Mouse (Mus musculus): ENCODE results near the gene Shoc2. TPM values are rescaled to one million over a fixed set of nuclear protein-coding genes. Genes with fewer than 3 reads are reported as not detected.

Gene Shoc2
- polyA plus RNA-seq, 1 experiment = 35.5 TPM

- Histone ChIP-seq H3K27ac (ENCODE audit: insufficient read depth, low read length) (no peak overlapping the region), H3K4me1 (ENCODE audit: control insufficient read depth, insufficient read depth, low read length) (no peaks in the 10 kb centered on the region), H3K4me3 (ENCODE audit: insufficient read depth, low read length) (no peak overlapping the region)
- TF ChIP-seq CTCF (IDR thresholded peaks at IDR 0.05; ENCODE audit: extremely low read depth, insufficient read depth, low read length) (no peak), POLR2A (IDR thresholded peaks at IDR 0.05; ENCODE audit: extremely low read depth, insufficient read depth, low read length) (no peak)
These were observed 17.4 kb upstream of the Shoc2 start for GRCm38 (mm10) chr19:53926705-53927104.

GRCm38 (mm10) chr19:53929218-53929617 lies 14.9 kb upstream of the Shoc2 start:
- H3K27ac ChIP-seq (ENCODE audit: insufficient read depth, low read length) = no peak overlapping the region
- no peaks in the 10 kb centered on the region; the same call in 1 of the 2 replicates for H3K4me1 ChIP-seq (ENCODE audit: control insufficient read depth, insufficient read depth, low read length)
- TF ChIP-seq CTCF (IDR thresholded peaks at IDR 0.05; ENCODE audit: extremely low read depth, insufficient read depth, low read length) = no peak
- TF ChIP-seq POLR2A (IDR thresholded peaks at IDR 0.05; ENCODE audit: extremely low read depth, insufficient read depth, low read length) = no peak
- H3K4me3 ChIP-seq (ENCODE audit: insufficient read depth, low read length) = no peak overlapping the region

- H3K27ac ChIP-seq (ENCODE audit: insufficient read depth, low read length) = no peak overlapping the region
- TF ChIP-seq CTCF (IDR thresholded peaks at IDR 0.05; ENCODE audit: extremely low read depth, insufficient read depth, low read length) = no peak
- no peak for TF ChIP-seq POLR2A (IDR thresholded peaks at IDR 0.05; ENCODE audit: extremely low read depth, insufficient read depth, low read length)
These were observed 11.1 kb upstream of the Shoc2 start for GRCm38 (mm10) chr19:53933050-53933449.

GRCm38 (mm10) chr19:53934046-53934445 lies 10.1 kb upstream of the Shoc2 start:
- H3K27ac ChIP-seq (ENCODE audit: insufficient read depth, low read length) = 0 out of 2 replicates have a peak overlapping the region, but pooled peaks have one; percentile 53
- no peak for TF ChIP-seq CTCF (IDR thresholded peaks at IDR 0.05; ENCODE audit: extremely low read depth, insufficient read depth, low read length)
- no peak overlapping the region for H3K4me3 ChIP-seq (ENCODE audit: insufficient read depth, low read length)
- H3K4me1 ChIP-seq (ENCODE audit: control insufficient read depth, insufficient read depth, low read length) = no peaks in the 10 kb centered on the region; the same call in 1 of the 2 replicates

More at GRCm38 (mm10) chr19:53933050-53933449, 11.1 kb upstream of the Shoc2 start:
- no peak overlapping the region for H3K4me3 ChIP-seq (ENCODE audit: insufficient read depth, low read length)
- no peaks in the 10 kb centered on the region; the same call in 1 of the 2 replicates for H3K4me1 ChIP-seq (ENCODE audit: control insufficient read depth, insufficient read depth, low read length)

- H3K4me3 ChIP-seq (ENCODE audit: insufficient read depth, low read length) = no peak overlapping the region
- H3K4me1 ChIP-seq (ENCODE audit: control insufficient read depth, insufficient read depth, low read length) = no peaks in the 10 kb centered on the region; the same call in 1 of the 2 replicates
- TF ChIP-seq POLR2A (IDR thresholded peaks at IDR 0.05; ENCODE audit: extremely low read depth, insufficient read depth, low read length) = no peak
- no peak for TF ChIP-seq CTCF (IDR thresholded peaks at IDR 0.05; ENCODE audit: extremely low read depth, insufficient read depth, low read length)
- H3K27ac ChIP-seq (ENCODE audit: insufficient read depth, low read length) = no peak overlapping the region
These were observed 4.6 kb upstream of the Shoc2 start for GRCm38 (mm10) chr19:53939467-53939866.

GRCm38 (mm10) chr19:53941139-53941538 lies 3.0 kb upstream of the Shoc2 start:
- Histone ChIP-seq H3K4me3 (ENCODE audit: insufficient read depth, low read length) (no peak overlapping the region), H3K27ac (ENCODE audit: insufficient read depth, low read length) (no peak overlapping the region), H3K4me1 (ENCODE audit: control insufficient read depth, insufficient read depth, low read length) (peaks cover 2% of the 10 kb centered on the region; the same call in 1 of the 2 replicates)
- no peak for TF ChIP-seq POLR2A (IDR thresholded peaks at IDR 0.05; ENCODE audit: extremely low read depth, insufficient read depth, low read length)
- TF ChIP-seq CTCF (IDR thresholded peaks at IDR 0.05; ENCODE audit: extremely low read depth, insufficient read depth, low read length) = no peak

GRCm38 (mm10) chr19:53942342-53942741 lies 1.8 kb upstream of the Shoc2 start:
- H3K4me1 ChIP-seq (ENCODE audit: control insufficient read depth, insufficient read depth, low read length) = peaks cover 2% of the 10 kb centered on the region; the same call in 1 of the 2 replicates
- no peak overlapping the region for H3K27ac ChIP-seq (ENCODE audit: insufficient read depth, low read length)
- H3K4me3 ChIP-seq (ENCODE audit: insufficient read depth, low read length) = no peak overlapping the region
- no peak for TF ChIP-seq CTCF (IDR thresholded peaks at IDR 0.05; ENCODE audit: extremely low read depth, insufficient read depth, low read length)
- no peak for TF ChIP-seq POLR2A (IDR thresholded peaks at IDR 0.05; ENCODE audit: extremely low read depth, insufficient read depth, low read length)

- H3K27ac ChIP-seq (ENCODE audit: insufficient read depth, low read length) = no peak overlapping the region
- TF ChIP-seq CTCF (IDR thresholded peaks at IDR 0.05; ENCODE audit: extremely low read depth, insufficient read depth, low read length) = no peak
- TF ChIP-seq POLR2A (IDR thresholded peaks at IDR 0.05; ENCODE audit: extremely low read depth, insufficient read depth, low read length) = peak; percentile 53; the same call in 1 of the 2 replicates
- peak overlapping the region; percentile 76 for H3K4me3 ChIP-seq (ENCODE audit: insufficient read depth, low read length)
- H3K4me1 ChIP-seq (ENCODE audit: control insufficient read depth, insufficient read depth, low read length) = peaks cover 4% of the 10 kb centered on the region
These were observed 672 bp downstream of the Shoc2 start for GRCm38 (mm10) chr19:53944786-53945169.

GRCm38 (mm10) chr19:53945171-53946042 lies 1.3 kb downstream of the Shoc2 start:
- H3K4me1 ChIP-seq (ENCODE audit: control insufficient read depth, insufficient read depth, low read length) = peaks cover 4% of the 10 kb centered on the region
- peak overlapping the region; percentile 76 for H3K4me3 ChIP-seq (ENCODE audit: insufficient read depth, low read length)
- TF ChIP-seq CTCF (IDR thresholded peaks at IDR 0.05; ENCODE audit: extremely low read depth, insufficient read depth, low read length) = no peak
- no peak for TF ChIP-seq POLR2A (IDR thresholded peaks at IDR 0.05; ENCODE audit: extremely low read depth, insufficient read depth, low read length)
- no peak overlapping the region for H3K27ac ChIP-seq (ENCODE audit: insufficient read depth, low read length)

- TF ChIP-seq POLR2A (IDR thresholded peaks at IDR 0.05; ENCODE audit: extremely low read depth, insufficient read depth, low read length) = no peak
- no peak for TF ChIP-seq CTCF (IDR thresholded peaks at IDR 0.05; ENCODE audit: extremely low read depth, insufficient read depth, low read length)
- H3K27ac ChIP-seq (ENCODE audit: insufficient read depth, low read length) = no peak overlapping the region
- H3K4me3 ChIP-seq (ENCODE audit: insufficient read depth, low read length) = no peak overlapping the region
- H3K4me1 ChIP-seq (ENCODE audit: control insufficient read depth, insufficient read depth, low read length) = peaks cover 2% of the 10 kb centered on the region
These were observed 13.4 kb downstream of the Shoc2 start for GRCm38 (mm10) chr19:53957513-53957912.

Measured in cortical plate, adult 2 months (tissue).